In genomic region chr13:24179538-24179937, GRCm38 (mm10) we compare ENCODE assay signal across 25 mouse cellular contexts.
"Had no signal": no experiment of that assay in that cellular context is flagged by ENCODE, and none has a peak within 500 bp of the region (broad histone marks: within the 10 kb centered on the region; RNA-seq: fewer than 3 reads in every experiment).

No protein-coding gene starts in this region.

- H3K4me2 ChIP-seq: embryonic facial prominence, embryonic 12.5 days; embryonic facial prominence, embryonic 13.5 days; embryonic facial prominence, embryonic 15.5 days; forebrain, embryonic 12.5 days; forebrain, embryonic 13.5 days; forebrain, embryonic 15.5 days had no signal

- H3K36me3 ChIP-seq: embryonic facial prominence, embryonic 10.5 days; embryonic facial prominence, embryonic 12.5 days; embryonic facial prominence, embryonic 13.5 days; embryonic facial prominence, embryonic 15.5 days; forebrain, embryonic 10.5 days; forebrain, embryonic 12.5 days; forebrain, embryonic 15.5 days had no signal

- H3K9me3 ChIP-seq: embryonic facial prominence, embryonic 10.5 days; embryonic facial prominence, embryonic 12.5 days; embryonic facial prominence, embryonic 13.5 days; embryonic facial prominence, embryonic 15.5 days; forebrain, embryonic 10.5 days; forebrain, embryonic 12.5 days; forebrain, embryonic 13.5 days; forebrain, embryonic 15.5 days had no signal

- H3K27ac ChIP-seq: embryonic facial prominence, embryonic 10.5 days; embryonic facial prominence, embryonic 12.5 days; embryonic facial prominence, embryonic 13.5 days; embryonic facial prominence, embryonic 15.5 days; forebrain, embryonic 10.5 days; forebrain, embryonic 12.5 days; forebrain, embryonic 13.5 days; forebrain, embryonic 15.5 days; gastrocnemius, adult 2 months; heart, adult 2 months had no signal

- H3K27me3 ChIP-seq: embryonic facial prominence, embryonic 12.5 days; embryonic facial prominence, embryonic 13.5 days; embryonic facial prominence, embryonic 15.5 days; forebrain, embryonic 12.5 days; forebrain, embryonic 13.5 days; forebrain, embryonic 15.5 days had no signal

- ATAC-seq: forebrain, embryonic 13.5 days; forebrain, embryonic 14.5 days; forebrain, embryonic 15.5 days; forebrain, embryonic 16.5 days; forebrain, postnatal 0 days had no signal

- H3K4me3 ChIP-seq: embryonic facial prominence, embryonic 10.5 days; embryonic facial prominence, embryonic 12.5 days; embryonic facial prominence, embryonic 13.5 days; embryonic facial prominence, embryonic 15.5 days; erythroblast, embryonic 14.5 days; forebrain, embryonic 10.5 days; forebrain, embryonic 12.5 days; forebrain, embryonic 13.5 days; forebrain, embryonic 15.5 days; gastrocnemius, adult 2 months; heart, adult 2 months had no signal

- DNase-seq: cerebellum, adult 9-11 months; cerebellum, postnatal 10 days; cerebellum, postnatal 14 days; cerebellum, postnatal 25 days; cerebellum, postnatal 36 days; embryo, embryonic 11 days; forebrain, postnatal 0 days; gastrocnemius, adult 2 months; gastrocnemius, postnatal 10 days; gastrocnemius, postnatal 14 days; gastrocnemius, postnatal 25 days; gastrocnemius, postnatal 36 days; heart, adult 18-20 months; heart, adult 2 months had no signal

- H3K9ac ChIP-seq: embryonic facial prominence, embryonic 12.5 days; embryonic facial prominence, embryonic 13.5 days; embryonic facial prominence, embryonic 15.5 days; forebrain, embryonic 12.5 days; forebrain, embryonic 13.5 days; forebrain, embryonic 15.5 days; forebrain, postnatal 0 days had no signal
